Mouse (Mus musculus) heart, adult 2 months (tissue): ENCODE data around the gene Kcnip1. TPM values are rescaled to one million over a fixed set of nuclear protein-coding genes. Genes with fewer than 3 reads are reported as not detected.
A peak's percentile ranks its signal among the peaks of the same experiment; 100 is the strongest.

Experiments used
- DNase-seq, 2 experiments: peaks; one replicate each; pipeline ENCODE4 v3.0.0; 2021
- H3K27ac ChIP-seq: fragments of 200-600 bp; 2 replicates; pipeline ENCODE4 v1.8.1; 2022
- H3K27me3 ChIP-seq: fragments of 200-500 bp; 2 replicates; pipeline ENCODE4 v1.6.1; 2012; ENCODE audit warnings: mild to moderate bottlenecking, low read length, inconsistent platforms, mixed read lengths; ENCODE audit not compliant: control insufficient read depth, insufficient read depth
- H3K36me3 ChIP-seq: fragments of 200-500 bp; 2 replicates; pipeline ENCODE4 v1.6.1; 2012; ENCODE audit warnings: low read length, inconsistent platforms; ENCODE audit not compliant: control insufficient read depth, insufficient read depth
- H3K4me1 ChIP-seq: fragments of 200-500 bp; 2 replicates; pipeline ENCODE4 v1.6.1; 2011; ENCODE audit warnings: low read length; ENCODE audit not compliant: control insufficient read depth, insufficient read depth
- H3K4me3 ChIP-seq: fragments of 200-600 bp; 2 replicates; pipeline ENCODE4 v1.8.1; 2022
- H3K79me2 ChIP-seq: fragments of 200-500 bp; replicated peaks from 2 replicates; pipeline ENCODE4 v1.6.1; 2012; ENCODE audit warnings: mild to moderate bottlenecking, inconsistent platforms, low read length, moderate library complexity, mixed read lengths; ENCODE audit not compliant: control insufficient read depth, insufficient read depth
- H3K9ac ChIP-seq: fragments of 200-500 bp; 2 replicates; pipeline ENCODE4 v1.6.1; 2012; ENCODE audit warnings: low read depth, mild to moderate bottlenecking, control low read depth, inconsistent platforms, low read length, mixed read lengths
- CTCF ChIP-seq: fragments of 200-600 bp; IDR thresholded peaks from 2 replicates; pipeline ENCODE4 v1.8.1; 2022; ENCODE audit warnings: antibody characterized with exemption, mild to moderate bottlenecking, moderate library complexity
- EP300 ChIP-seq: fragments of 200-500 bp; IDR thresholded peaks from 2 replicates; pipeline ENCODE4 v1.6.1; 2011; ENCODE audit warnings: low read depth, low read length, control low read depth; ENCODE audit not compliant: insufficient read depth
- POLR2A ChIP-seq: fragments of 200-500 bp; IDR thresholded peaks from 2 replicates; pipeline ENCODE4 v1.6.1; 2011; ENCODE audit warnings: mild to moderate bottlenecking, low read depth, low read length, control low read depth; ENCODE audit not compliant: insufficient read depth
- WGBS: fragments of 180-500 bp; shearing (Covaris S2); methylation state at CpG from one replicate; pipeline ENCODE4 v1.1.7; 2018; 5-methylcytosine and 5-hydroxymethylcytosine counted together
- intact Hi-C: fragments of 180-260 bp; cut with DNase I; formaldehyde crosslinking; loops from one replicate; pipeline ENCODE4 v1.15.1; 2025
- polyA plus RNA-seq: library from polyadenylated mRNA; depleted of rRNA; stranded (reverse); fragments of >200 nt; gene quantifications from 2 replicates; pipeline ENCODE4 v1.2.3, GENCODE M21; 2012
- total RNA-seq, 2 experiments: library from RNA; stranded (reverse); gene quantifications; 2 replicates each; pipeline ENCODE4 v1.2.3; 2021

Gene Kcnip1
- total and polyA plus RNA-seq, 3 experiments = 0.11 to 0.18 TPM; not detected in 1

DNA sequence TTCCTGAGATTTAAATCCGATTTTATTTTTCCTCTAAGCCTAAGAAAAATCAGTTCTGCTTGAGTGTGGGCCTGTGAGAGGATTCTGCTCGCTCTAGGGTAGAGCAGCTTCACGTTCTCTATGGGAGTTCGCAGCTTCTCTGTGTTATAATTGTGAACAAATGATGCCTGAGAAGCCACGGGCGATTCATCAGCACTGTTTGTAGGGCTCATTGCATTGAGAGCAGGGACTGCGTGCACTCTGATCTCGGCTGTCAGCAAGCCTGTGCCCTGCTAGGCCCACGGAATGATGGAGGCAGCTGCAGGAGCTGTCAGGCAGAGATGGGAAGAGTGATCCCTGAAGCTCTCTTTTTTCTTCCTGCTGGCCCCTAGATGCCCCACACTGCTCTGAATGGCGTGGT, 5.3 kb upstream of the Kcnip1 start:
- Histone ChIP-seq H3K79me2 (no peaks in the 10 kb centered on the region), H3K36me3 (no peaks in the 10 kb centered on the region), H3K27ac (no peak overlapping the region), H3K4me1 (no peaks in the 10 kb centered on the region), H3K4me3 (no peak overlapping the region), H3K9ac (no peak overlapping the region), H3K27me3 (no peaks in the 10 kb centered on the region; the same call in 1 of the 2 replicates)
- no peak for TF ChIP-seq CTCF
- intact Hi-C loops = no loop called here
- DNase-seq = peak in 1 of 2 experiments; percentile 6
- WGBS = 60% methylated on average over 10 of the region's 10 CpGs

DNA sequence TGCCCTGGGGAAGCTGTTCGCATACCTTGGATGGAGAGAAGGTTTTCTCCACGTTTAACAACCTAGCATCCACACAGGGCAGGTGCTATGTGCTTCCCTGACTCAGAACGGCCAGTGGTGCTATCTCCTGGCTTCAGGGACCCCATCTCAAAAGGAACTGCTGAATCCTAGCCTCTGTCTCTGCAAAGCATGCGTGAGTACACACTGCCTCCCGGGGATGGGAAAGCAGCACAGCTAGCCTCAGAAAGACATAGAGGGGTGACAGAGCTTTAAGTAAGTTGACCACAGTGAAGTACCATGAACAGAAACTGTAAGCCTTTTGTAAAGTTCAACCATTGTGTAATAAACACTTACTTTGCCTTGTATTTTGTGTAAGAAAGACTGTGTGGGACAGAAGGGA, 544 bp upstream of the Kcnip1 start:
- H3K27ac ChIP-seq = no peak overlapping the region
- peak in 1 of 2 experiments; percentile 2 for DNase-seq
- no peak overlapping the region for H3K4me3 ChIP-seq
- no peak overlapping the region for H3K9ac ChIP-seq
- H3K36me3 ChIP-seq = no peaks in the 10 kb centered on the region
- TF ChIP-seq EP300 (no peak), POLR2A (no peak), CTCF (no peak)
- H3K4me1 ChIP-seq = no peaks in the 10 kb centered on the region
- WGBS = 58% methylated on average over 5 of the region's 5 CpGs
- no peaks in the 10 kb centered on the region; the same call in none of the 2 replicates for H3K27me3 ChIP-seq
- intact Hi-C loops = no loop called here
- H3K79me2 ChIP-seq = no peaks in the 10 kb centered on the region

DNA sequence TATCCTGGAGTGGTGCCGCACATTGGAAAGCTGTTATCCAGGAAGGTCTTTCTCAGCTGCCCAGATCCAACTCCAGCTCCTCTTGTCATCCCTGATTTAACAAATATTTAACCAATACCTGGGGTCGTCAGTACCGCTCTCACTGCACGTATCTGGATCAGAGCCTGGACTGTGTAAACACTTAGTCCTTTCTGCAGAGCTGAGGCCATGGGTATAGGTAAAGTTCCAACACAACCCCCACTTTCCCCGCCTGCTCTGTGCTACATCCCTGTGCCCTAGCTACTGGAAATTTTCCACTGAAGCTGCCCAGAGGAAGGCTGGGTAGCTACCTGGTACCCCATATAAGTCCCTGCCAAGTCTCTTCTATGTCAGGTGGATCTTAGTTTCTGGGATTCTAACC, 3.0 kb downstream of the Kcnip1 start:
- intact Hi-C loops = no loop called here
- DNase-seq = no peak
- H3K27me3 ChIP-seq = no peaks in the 10 kb centered on the region; the same call in none of the 2 replicates
- H3K36me3 ChIP-seq = no peaks in the 10 kb centered on the region
- no peaks in the 10 kb centered on the region for H3K4me1 ChIP-seq
- 82% methylated on average over 5 of the region's 5 CpGs for WGBS
- no peaks in the 10 kb centered on the region for H3K79me2 ChIP-seq
- H3K9ac ChIP-seq = no peak overlapping the region
- no peak overlapping the region for H3K4me3 ChIP-seq
- H3K27ac ChIP-seq = no peak overlapping the region
- no peak for TF ChIP-seq CTCF
- TF ChIP-seq POLR2A = no peak
- no peak for TF ChIP-seq EP300

DNA sequence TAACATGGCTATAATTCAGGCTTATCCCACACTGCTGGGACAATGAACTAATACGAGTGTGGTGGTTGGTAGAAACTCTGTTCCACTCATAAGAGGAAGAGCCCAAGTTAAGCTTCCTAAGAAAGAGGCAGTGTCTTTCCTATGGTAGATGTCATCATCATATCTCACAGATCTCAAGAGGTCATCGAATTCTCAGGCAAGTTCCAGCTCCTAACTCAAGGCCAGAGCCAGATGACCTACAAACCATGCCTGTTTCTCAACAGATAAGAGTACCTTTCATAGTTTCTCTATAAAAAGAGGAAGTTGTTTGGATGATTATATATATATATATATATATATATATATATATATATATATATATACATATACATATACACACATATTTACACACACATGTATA, 6.4 kb downstream of the Kcnip1 start:
- H3K27me3 ChIP-seq = no peaks in the 10 kb centered on the region
- no peak for TF ChIP-seq EP300
- no peak for TF ChIP-seq CTCF
- no peak for TF ChIP-seq POLR2A
- H3K4me1 ChIP-seq = no peaks in the 10 kb centered on the region
- H3K36me3 ChIP-seq = no peaks in the 10 kb centered on the region
- no peak for DNase-seq
- intact Hi-C loops = no loop called here
- 75% methylated on average over 2 of the region's 2 CpGs for WGBS
- H3K4me3 ChIP-seq = no peak overlapping the region
- no peak overlapping the region for H3K9ac ChIP-seq
- no peak overlapping the region for H3K27ac ChIP-seq
- no peaks in the 10 kb centered on the region for H3K79me2 ChIP-seq

DNA sequence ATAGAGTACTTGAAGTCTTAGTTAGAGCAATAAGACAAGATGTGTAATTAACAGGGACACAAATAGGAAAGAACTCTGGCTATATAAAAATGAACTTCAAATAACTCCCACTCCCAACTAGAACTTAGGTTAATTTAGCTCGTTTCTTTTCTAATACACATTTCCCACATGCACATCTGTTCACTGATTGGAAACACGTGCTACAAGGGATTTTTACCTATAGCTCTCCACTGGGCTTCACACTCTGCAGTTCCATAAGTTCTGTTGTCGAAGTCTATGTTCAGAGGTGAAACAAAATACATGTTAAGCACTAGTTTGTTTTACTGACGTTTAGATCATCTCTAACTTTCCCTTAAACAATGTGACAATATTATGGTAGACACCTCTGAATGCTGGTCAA, 12.8 kb downstream of the Kcnip1 start:
- intact Hi-C loops = no loop called here
- Histone ChIP-seq H3K4me3 (no peak overlapping the region), H3K36me3 (no peaks in the 10 kb centered on the region), H3K27ac (no peak overlapping the region), H3K79me2 (no peaks in the 10 kb centered on the region), H3K4me1 (no peaks in the 10 kb centered on the region), H3K27me3 (no peaks in the 10 kb centered on the region), H3K9ac (no peak overlapping the region)
- DNase-seq = no peak
- 71% methylated on average over 4 of the region's 4 CpGs for WGBS
- no peak for TF ChIP-seq POLR2A
- no peak for TF ChIP-seq EP300
- TF ChIP-seq CTCF = no peak

DNA sequence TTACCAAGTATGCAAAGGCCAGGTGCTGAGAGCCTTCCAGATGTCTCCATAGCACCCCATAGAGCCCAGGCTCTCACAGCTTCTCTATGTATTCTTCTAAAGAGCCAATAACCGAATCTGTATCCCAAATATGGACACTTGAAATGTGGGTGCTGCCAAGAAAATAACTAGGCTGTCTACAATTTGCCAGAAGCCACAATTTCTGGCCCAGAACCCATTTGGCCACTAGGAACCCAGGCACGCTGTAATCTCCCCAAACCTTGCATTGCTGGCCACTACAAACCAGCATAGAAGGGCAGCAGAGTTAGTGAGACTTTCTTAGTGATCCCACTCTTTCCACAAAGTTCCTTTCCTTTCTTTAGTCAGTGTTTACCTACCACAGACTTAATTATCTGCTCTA, 17.8 kb downstream of the Kcnip1 start:
- 68% methylated on average over 2 of the region's 2 CpGs for WGBS
- no peak for TF ChIP-seq POLR2A
- TF ChIP-seq EP300 = no peak
- no peak for TF ChIP-seq CTCF

More for the DNA sequence above, 17.8 kb downstream of the Kcnip1 start:
- Histone ChIP-seq H3K27me3 (no peaks in the 10 kb centered on the region), H3K36me3 (no peaks in the 10 kb centered on the region), H3K4me3 (no peak overlapping the region), H3K27ac (no peak overlapping the region), H3K9ac (no peak overlapping the region), H3K79me2 (no peaks in the 10 kb centered on the region), H3K4me1 (no peaks in the 10 kb centered on the region)
- intact Hi-C loops = no loop called here
- no peak for DNase-seq
